ENCODE assay signal across 14 mouse cellular contexts in the genomic region with DNA sequence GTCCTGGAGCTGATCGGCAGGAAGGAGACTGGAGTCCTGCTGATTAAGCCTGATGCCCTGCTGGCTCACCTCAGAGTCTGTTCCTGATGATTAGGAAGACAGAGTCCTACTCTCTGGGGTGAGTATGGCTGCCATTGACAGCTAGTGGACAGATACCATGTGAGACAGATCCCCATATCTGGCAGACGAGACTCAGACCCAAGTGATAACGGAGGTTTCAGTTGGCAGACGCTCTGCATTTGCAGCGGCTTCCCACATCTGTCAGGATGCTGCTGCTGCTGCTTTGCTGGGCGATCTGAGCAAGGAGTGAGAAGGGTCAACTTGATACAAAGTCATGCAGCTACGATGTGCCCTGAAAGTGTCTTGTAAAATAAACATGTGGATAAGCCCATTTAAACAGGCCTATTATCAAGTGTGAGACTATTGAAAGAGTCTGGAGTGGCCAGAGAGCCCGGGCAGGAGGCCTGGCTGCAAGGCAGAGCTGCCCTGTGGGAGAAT.
DNase-seq lines count a peak whose midpoint lies in the region; ATAC-seq and TF ChIP-seq lines count a peak whose summit lies in the region.
"Had no signal": no experiment of that assay in that cellular context is flagged by ENCODE, and none has a peak within 500 bp of the region (broad histone marks: within the 10 kb centered on the region; RNA-seq: fewer than 3 reads in every experiment).

No protein-coding gene starts in this region.

- no peak for TF ChIP-seq POLR2A in lung, adult 2 months (IDR thresholded peaks at IDR 0.05; ENCODE audit: borderline replicate concordance, extremely low read depth, low read depth, low read length)

- no peak overlapping the region for H3K4me2 ChIP-seq in lung, embryonic 14.5 days
- H3K4me2 ChIP-seq in heart, embryonic 13.5 days = 0 out of 2 replicates have a peak overlapping the region, but pooled peaks have one; percentile 4
- no peak overlapping the region for H3K4me2 ChIP-seq in liver, embryonic 13.5 days
- H3K4me2 ChIP-seq in forebrain, embryonic 16.5 days (ENCODE audit: low read length) = no peak overlapping the region
- no peak overlapping the region for H3K4me2 ChIP-seq in hindbrain, postnatal 0 days (ENCODE audit: low read depth, low read length)
- H3K4me2 ChIP-seq: hindbrain, embryonic 13.5 days; limb, embryonic 13.5 days had no signal

- 0 out of 2 replicates have a peak, but pooled peaks cover 4% of the 10 kb centered on the region for H3K27me3 ChIP-seq in lung, embryonic 14.5 days (ENCODE audit: insufficient read depth, low read length)
- 0 out of 2 replicates have a peak, but pooled peaks cover 5% of the 10 kb centered on the region for H3K27me3 ChIP-seq in embryonic facial prominence, embryonic 10.5 days (replicated peaks; ENCODE audit: low read depth, poor library complexity, severe bottlenecking)
- no peaks in the 10 kb centered on the region for H3K27me3 ChIP-seq in heart, embryonic 13.5 days (replicated peaks)
- H3K27me3 ChIP-seq in liver, embryonic 13.5 days = no peaks in the 10 kb centered on the region
- no peaks in the 10 kb centered on the region for H3K27me3 ChIP-seq in forebrain, embryonic 16.5 days (replicated peaks; ENCODE audit: control insufficient read depth, insufficient read depth, low read length)
- no peaks in the 10 kb centered on the region for H3K27me3 ChIP-seq in hindbrain, postnatal 0 days (ENCODE audit: insufficient read depth, low read length)
- H3K27me3 ChIP-seq: hindbrain, embryonic 13.5 days; limb, embryonic 13.5 days had no signal

- TF ChIP-seq CTCF in lung, embryonic 14.5 days (IDR thresholded peaks at IDR 0.05; ENCODE audit: low read depth) = no peak
- no peak for TF ChIP-seq CTCF in lung, adult 2 months (IDR thresholded peaks at IDR 0.05; ENCODE audit: insufficient read depth, low read length)
- TF ChIP-seq CTCF in hindbrain, postnatal 0 days (IDR thresholded peaks at IDR 0.05; ENCODE audit: low read depth) = no peak

- H3K36me3 ChIP-seq in lung, embryonic 14.5 days (ENCODE audit: insufficient read depth) = no peaks in the 10 kb centered on the region
- H3K36me3 ChIP-seq in embryonic facial prominence, embryonic 10.5 days (replicated peaks) = no peaks in the 10 kb centered on the region
- no peaks in the 10 kb centered on the region for H3K36me3 ChIP-seq in heart, embryonic 13.5 days
- H3K36me3 ChIP-seq in liver, embryonic 13.5 days = no peaks in the 10 kb centered on the region
- H3K36me3 ChIP-seq in forebrain, embryonic 16.5 days (ENCODE audit: control insufficient read depth, insufficient read depth) = no peaks in the 10 kb centered on the region
- H3K36me3 ChIP-seq in hindbrain, postnatal 0 days (ENCODE audit: insufficient read depth, low read length) = no peaks in the 10 kb centered on the region
- H3K36me3 ChIP-seq: hindbrain, embryonic 13.5 days; limb, embryonic 13.5 days had no signal

- no peak overlapping the region for H3K27ac ChIP-seq in lung, embryonic 14.5 days (ENCODE audit: low read depth)
- H3K27ac ChIP-seq in embryonic facial prominence, embryonic 10.5 days (replicated peaks) = peak overlapping the region; percentile 24
- H3K27ac ChIP-seq in heart, embryonic 13.5 days (replicated peaks) = peak overlapping the region; percentile 81
- no peak overlapping the region for H3K27ac ChIP-seq in liver, embryonic 13.5 days
- no peak overlapping the region for H3K27ac ChIP-seq in forebrain, embryonic 16.5 days (ENCODE audit: low read length)
- H3K27ac ChIP-seq in hindbrain, postnatal 0 days = no peak overlapping the region
- H3K27ac ChIP-seq: hindbrain, embryonic 13.5 days; limb, embryonic 13.5 days had no signal

- peak; percentile 87 for ATAC-seq in lung, embryonic 14.5 days (ENCODE audit: insufficient read depth)
- peak; percentile 65 for ATAC-seq in heart, embryonic 13.5 days (ENCODE audit: extremely low read depth, insufficient number of reproducible peaks, low FRiP score, low TSS enrichment)
- ATAC-seq in liver, embryonic 13.5 days (ENCODE audit: low read depth) = peak; percentile 58
- ATAC-seq in forebrain, embryonic 16.5 days = no peak
- ATAC-seq in hindbrain, postnatal 0 days = no peak

- no peaks in the 10 kb centered on the region; the same call in 1 of the 2 replicates for H3K4me1 ChIP-seq in lung, embryonic 14.5 days (ENCODE audit: insufficient read depth)
- H3K4me1 ChIP-seq in lung, adult 2 months (ENCODE audit: control insufficient read depth, insufficient read depth, low read length) = no peaks in the 10 kb centered on the region
- peaks cover 38% of the 10 kb centered on the region for H3K4me1 ChIP-seq in embryonic facial prominence, embryonic 10.5 days
- H3K4me1 ChIP-seq in heart, embryonic 13.5 days = peaks cover 44% of the 10 kb centered on the region
- H3K4me1 ChIP-seq in liver, embryonic 13.5 days (replicated peaks) = 0 out of 2 replicates have a peak, but pooled peaks cover 2% of the 10 kb centered on the region
- H3K4me1 ChIP-seq in forebrain, embryonic 16.5 days (replicated peaks; ENCODE audit: control insufficient read depth, insufficient read depth, low read length) = peaks cover 2% of the 10 kb centered on the region; the same call in 1 of the 2 replicates
- no peaks in the 10 kb centered on the region for H3K4me1 ChIP-seq in hindbrain, postnatal 0 days (ENCODE audit: insufficient read depth, low read length)

- H3K9ac ChIP-seq in lung, embryonic 14.5 days = no peak overlapping the region
- no peak overlapping the region for H3K9ac ChIP-seq in heart, embryonic 13.5 days
- no peak overlapping the region for H3K9ac ChIP-seq in liver, embryonic 13.5 days
- no peak overlapping the region for H3K9ac ChIP-seq in forebrain, embryonic 16.5 days (replicated peaks; ENCODE audit: low read depth, low read length)
- no peak overlapping the region for H3K9ac ChIP-seq in hindbrain, postnatal 0 days (replicated peaks; ENCODE audit: low read length)
- H3K9ac ChIP-seq: hindbrain, embryonic 13.5 days; limb, embryonic 13.5 days had no signal

- 8% methylated on average over 8 of the region's 8 CpGs for WGBS in lung, embryonic 14.5 days
- WGBS in lung, adult 2 months = 42% methylated on average over 8 of the region's 8 CpGs
- 30% methylated on average over 8 of the region's 8 CpGs for WGBS in embryonic facial prominence, embryonic 10.5 days
- 4% methylated on average over 8 of the region's 8 CpGs for WGBS in heart, embryonic 13.5 days
- WGBS in liver, embryonic 13.5 days (ENCODE audit: insufficient replicate concordance) = 20% methylated on average over 8 of the region's 8 CpGs
- 25% methylated on average over 8 of the region's 8 CpGs for WGBS in forebrain, embryonic 16.5 days
- WGBS in hindbrain, postnatal 0 days = 37% methylated on average over 8 of the region's 8 CpGs

- H3K4me3 ChIP-seq in lung, embryonic 14.5 days (ENCODE audit: low read depth, low read length) = no peak overlapping the region
- H3K4me3 ChIP-seq in lung, adult 2 months (replicated peaks; ENCODE audit: extremely low read depth, low read depth, low read length) = no peak overlapping the region
- H3K4me3 ChIP-seq in embryonic facial prominence, embryonic 10.5 days = no peak overlapping the region
- H3K4me3 ChIP-seq in heart, embryonic 13.5 days = no peak overlapping the region
- H3K4me3 ChIP-seq in liver, embryonic 13.5 days (replicated peaks) = no peak overlapping the region
- no peak overlapping the region for H3K4me3 ChIP-seq in forebrain, embryonic 16.5 days (replicated peaks; ENCODE audit: low read length)
- no peak overlapping the region for H3K4me3 ChIP-seq in hindbrain, postnatal 0 days (ENCODE audit: low read length)
- H3K4me3 ChIP-seq: hindbrain, embryonic 13.5 days; limb, embryonic 13.5 days had no signal

- H3K9me3 ChIP-seq in lung, embryonic 14.5 days (ENCODE audit: low read depth, low read length) = no peaks in the 10 kb centered on the region; the same call in 1 of the 2 replicates
- H3K9me3 ChIP-seq in embryonic facial prominence, embryonic 10.5 days = peaks cover 4% of the 10 kb centered on the region; the same call in 1 of the 2 replicates
- H3K9me3 ChIP-seq in heart, embryonic 13.5 days = 0 out of 2 replicates have a peak, but pooled peaks cover 1% of the 10 kb centered on the region
- no peaks in the 10 kb centered on the region for H3K9me3 ChIP-seq in liver, embryonic 13.5 days (replicated peaks)
- H3K9me3 ChIP-seq in forebrain, embryonic 16.5 days (ENCODE audit: control insufficient read depth, low read length) = 0 out of 2 replicates have a peak, but pooled peaks cover 2% of the 10 kb centered on the region
- H3K9me3 ChIP-seq in hindbrain, postnatal 0 days (ENCODE audit: low read length) = no peaks in the 10 kb centered on the region

- peak; percentile 89 for DNase-seq in lung, embryonic 14.5 days
- DNase-seq in lung, adult 2 months = no peak
- no peak for DNase-seq in embryonic facial prominence, embryonic 10.5 days (ENCODE audit: low spot score)
- DNase-seq in liver, embryonic 13.5 days = no peak
- DNase-seq in hindbrain, postnatal 0 days (ENCODE audit: low spot score) = no peak
- DNase-seq: cerebellum, postnatal 36 days; gastrocnemius, postnatal 36 days; kidney, adult 2 months; right cerebral cortex, postnatal 4 days; thymus, adult 2 months had no signal

Comparison
In these comparisons a context has a peak if more than half of its experiments do, and no peak if none do; other contexts are left out.
1. ATAC-seq: peak in lung, embryonic 14.5 days (single experiment), heart, embryonic 13.5 days (single experiment) and liver, embryonic 13.5 days (single experiment); none in forebrain, embryonic 16.5 days (single experiment) and hindbrain, postnatal 0 days (single experiment).
2. H3K27ac ChIP-seq: peak in embryonic facial prominence, embryonic 10.5 days (single experiment) and heart, embryonic 13.5 days (single experiment); none in lung, embryonic 14.5 days (single experiment), liver, embryonic 13.5 days (single experiment), forebrain, embryonic 16.5 days (single experiment) and hindbrain, postnatal 0 days (single experiment).